Comparison of ENCODE assay signal across 8 mouse cellular contexts in the genomic region with DNA sequence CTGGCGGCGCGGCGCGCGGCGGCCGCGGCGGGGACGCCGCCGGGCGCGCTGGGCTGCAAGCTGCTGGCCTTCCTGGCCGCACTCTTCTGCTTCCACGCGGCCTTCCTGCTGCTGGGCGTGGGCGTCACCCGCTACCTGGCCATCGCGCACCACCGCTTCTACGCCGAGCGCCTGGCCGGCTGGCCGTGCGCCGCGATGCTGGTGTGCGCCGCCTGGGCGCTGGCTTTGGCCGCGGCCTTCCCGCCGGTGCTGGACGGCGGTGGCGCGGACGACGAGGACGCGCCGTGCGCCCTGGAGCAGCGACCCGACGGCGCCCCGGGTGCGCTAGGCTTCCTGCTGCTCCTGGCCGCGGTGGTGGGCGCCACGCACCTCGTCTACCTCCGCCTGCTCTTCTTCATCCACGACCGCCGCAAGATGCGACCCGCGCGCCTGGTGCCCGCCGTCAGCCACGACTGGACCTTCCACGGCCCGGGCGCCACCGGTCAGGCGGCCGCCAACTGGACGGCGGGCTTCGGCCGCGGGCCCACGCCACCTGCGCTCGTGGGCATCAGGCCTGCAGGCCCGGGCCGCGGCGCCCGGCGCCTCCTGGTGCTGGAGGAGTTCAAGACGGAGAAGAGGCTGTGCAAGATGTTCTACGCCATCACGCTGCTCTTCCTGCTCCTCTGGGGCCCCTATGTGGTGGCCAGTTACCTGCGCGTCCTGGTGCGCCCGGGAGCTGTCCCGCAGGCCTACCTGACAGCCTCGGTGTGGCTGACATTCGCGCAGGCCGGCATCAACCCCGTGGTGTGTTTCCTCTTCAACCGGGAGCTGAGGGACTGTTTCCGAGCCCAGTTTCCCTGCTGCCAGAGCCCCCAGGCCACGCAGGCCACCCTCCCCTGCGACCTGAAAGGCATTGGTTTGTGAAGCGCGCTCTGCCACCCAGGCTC. TPM values are rescaled to one million over a fixed set of nuclear protein-coding genes. Genes with fewer than 3 reads are reported as not detected.
A peak's percentile ranks its signal among the peaks of the same experiment; 100 is the strongest.
DNase-seq lines count a peak whose midpoint lies in the region; ATAC-seq and TF ChIP-seq lines count a peak whose summit lies in the region.

No protein-coding gene starts in this region.

- peak overlapping the region; percentile 76 for H3K9ac ChIP-seq in ES-E14 (ENCODE audit: insufficient read depth, low read depth, low read length, poor library complexity, severe bottlenecking)
- peak overlapping the region; percentile 67 for H3K9ac ChIP-seq in heart, embryonic 15.5 days
- peak overlapping the region; percentile 89 for H3K9ac ChIP-seq in limb, embryonic 14.5 days (ENCODE audit: low read depth, low read length, severe bottlenecking)
- H3K9ac ChIP-seq in neural tube, embryonic 14.5 days (replicated peaks; ENCODE audit: low read depth, low read length) = peak overlapping the region; percentile 94

- H3K36me3 ChIP-seq in ES-E14 (ENCODE audit: control insufficient read depth, insufficient read depth, low read length, poor library complexity, severe bottlenecking) = no peaks in the 10 kb centered on the region
- no peaks in the 10 kb centered on the region for H3K36me3 ChIP-seq in heart, embryonic 15.5 days
- no peaks in the 10 kb centered on the region for H3K36me3 ChIP-seq in limb, embryonic 14.5 days (ENCODE audit: control insufficient read depth, insufficient read depth, low read length)
- no peaks in the 10 kb centered on the region for H3K36me3 ChIP-seq in neural tube, embryonic 14.5 days (ENCODE audit: control insufficient read depth, insufficient read depth, low read length)

- ATAC-seq in heart, embryonic 15.5 days (replicated peaks; ENCODE audit: insufficient number of reproducible peaks, insufficient read depth, low FRiP score, low read depth) = peak; percentile 28; the same call in 1 of the 2 replicates
- peak; percentile 44; the same call in 1 of the 2 replicates for ATAC-seq in limb, embryonic 14.5 days (ENCODE audit: low FRiP score, low read depth)
- ATAC-seq in neural tube, embryonic 14.5 days (ENCODE audit: low read depth) = peak; percentile 31

- peak overlapping the region; percentile 95 for H3K4me2 ChIP-seq in heart, embryonic 15.5 days
- H3K4me2 ChIP-seq in limb, embryonic 14.5 days (replicated peaks; ENCODE audit: low read depth, low read length, severe bottlenecking) = peak overlapping the region; percentile 94
- H3K4me2 ChIP-seq in neural tube, embryonic 14.5 days (ENCODE audit: low read depth, low read length) = peak overlapping the region; percentile 87

- 1% methylated on average over 106 of the region's 110 CpGs for WGBS in heart, embryonic 15.5 days
- 1% methylated on average over 57 of the region's 110 CpGs for WGBS in limb, embryonic 14.5 days
- 1% methylated on average over 100 of the region's 110 CpGs for WGBS in neural tube, embryonic 14.5 days

- H3K27ac ChIP-seq in ES-E14 (ENCODE audit: insufficient read depth, low read depth, low read length, poor library complexity, severe bottlenecking) = no peak overlapping the region
- H3K27ac ChIP-seq in heart, embryonic 15.5 days = no peak overlapping the region
- H3K27ac ChIP-seq in limb, embryonic 14.5 days (replicated peaks; ENCODE audit: low read depth, low read length) = peak overlapping the region; percentile 65
- peak overlapping the region; percentile 89 for H3K27ac ChIP-seq in neural tube, embryonic 14.5 days (ENCODE audit: low read depth, low read length)

- DNase-seq in heart, adult 11 months = peak; percentile 71
- DNase-seq in heart, postnatal 36 days = no peak
- no peak for DNase-seq in ES-E14 (ENCODE audit: low read depth, low spot score)
- DNase-seq in cerebellum, postnatal 14 days = peak; percentile 67 to 74
- no peak for DNase-seq in limb, embryonic 14.5 days (ENCODE audit: low spot score)
- DNase-seq in spleen, postnatal 36 days (ENCODE audit: low spot score in 2 of 2) = no peak

- peak overlapping the region; percentile 76 to 79 for H3K4me3 ChIP-seq in ES-E14 (ENCODE audit: insufficient read depth in 1 of 2, low read depth in 1 of 2, low read length in 2 of 2, poor library complexity in 1 of 2, severe bottlenecking in 1 of 2)
- peak overlapping the region; percentile 74 for H3K4me3 ChIP-seq in heart, embryonic 15.5 days
- H3K4me3 ChIP-seq in limb, embryonic 14.5 days (replicated peaks; ENCODE audit: low read length) = peak overlapping the region; percentile 69
- peak overlapping the region; percentile 74 for H3K4me3 ChIP-seq in neural tube, embryonic 14.5 days (ENCODE audit: low read depth, low read length)

- no peak for TF ChIP-seq POLR2A in limb, embryonic 14.5 days (IDR thresholded peaks at IDR 0.05; ENCODE audit: borderline replicate concordance, extremely low read depth, insufficient read depth, insufficient read length)

- H3K9me3 ChIP-seq in ES-E14 (ENCODE audit: control insufficient read depth, insufficient read depth, low read depth, low read length) = no peaks in the 10 kb centered on the region
- H3K9me3 ChIP-seq in heart, embryonic 15.5 days (replicated peaks) = no peaks in the 10 kb centered on the region
- no peaks in the 10 kb centered on the region for H3K9me3 ChIP-seq in limb, embryonic 14.5 days (ENCODE audit: control insufficient read depth, low read length)
- no peaks in the 10 kb centered on the region for H3K9me3 ChIP-seq in neural tube, embryonic 14.5 days (ENCODE audit: control insufficient read depth, low read length)

- intact Hi-C loops in heart, postnatal 36 days (cut with DNase I) = no loop called here

- in situ Hi-C loops in ES-E14 (cut with MboI; ENCODE audit: low sequenced_read_pairs in 2 of 2, unreplicated experiment in 2 of 2) = no loop called here

- peaks cover 91% of the 10 kb centered on the region for H3K27me3 ChIP-seq in heart, embryonic 15.5 days
- peaks cover 30% of the 10 kb centered on the region for H3K27me3 ChIP-seq in limb, embryonic 14.5 days (ENCODE audit: control insufficient read depth, insufficient read depth, low read length)
- peaks cover 15% of the 10 kb centered on the region for H3K27me3 ChIP-seq in neural tube, embryonic 14.5 days (ENCODE audit: control insufficient read depth, insufficient read depth, low read length)

- H3K4me1 ChIP-seq in ES-E14 (ENCODE audit: control insufficient read depth in 2 of 2, insufficient read depth in 2 of 2, low read length in 2 of 2, poor library complexity in 1 of 2) = 0 out of 4 replicates have a peak, but pooled peaks cover 0 to 2% of the 10 kb centered on the region in 2 experiments
- H3K4me1 ChIP-seq in heart, embryonic 15.5 days (replicated peaks) = peaks cover 16% of the 10 kb centered on the region
- H3K4me1 ChIP-seq in limb, embryonic 14.5 days (ENCODE audit: control insufficient read depth, insufficient read depth, low read length) = peaks cover 6% of the 10 kb centered on the region
- peaks cover 18% of the 10 kb centered on the region; the same call in 1 of the 2 replicates for H3K4me1 ChIP-seq in neural tube, embryonic 14.5 days (ENCODE audit: control insufficient read depth, insufficient read depth, low read length)

TF ChIP-seq in ES-E14, 5 proteins besides CTCF, POLR2A, EP300 and RAD21:
- TF ChIP-seq ZNF384 (IDR thresholded peaks at IDR 0.05; ENCODE audit: low read depth, low read length) (no peak), CHD2 (IDR thresholded peaks at IDR 0.05; ENCODE audit: low read depth, low read length) (no peak), HCFC1 (IDR thresholded peaks at IDR 0.05; ENCODE audit: borderline replicate concordance, insufficient read depth, low read length) (no peak), ZC3H11A (IDR thresholded peaks at IDR 0.05; ENCODE audit: borderline replicate concordance, low read depth, low read length) (no peak), MAFK (IDR thresholded peaks at IDR 0.05; ENCODE audit: insufficient read depth, low read depth, low read length) (no peak)

RNA-seq across cellular contexts. Expression of a gene that starts 0.7 kb away (rescaled TPM):
- 1 to 10 TPM; 3.9 to 6.6 TPM for total RNA-seq in heart, postnatal 36 days (2021)
- 1.7 and 2.6 TPM in 2 replicates for total RNA-seq in ES-E14 (2012; rRNA removed)
- polyA plus RNA-seq in heart, embryonic 15.5 days (2015; fragmentation: Nextera tagmentation; extraction: Ambion mirVana) = 1.0 and 1.4 TPM in 2 replicates
- 14.1 and 20.2 TPM in 2 replicates for polyA plus RNA-seq in limb, embryonic 14.5 days (2012; rRNA removed)
- 11.0 and 13.3 TPM in 2 replicates for polyA plus RNA-seq in limb, embryonic 14.5 days (2014; fragmentation: Nextera tagmentation; extraction: Ambion mirVana)
- 21.0 and 21.7 TPM in 2 replicates for polyA plus RNA-seq in neural tube, embryonic 14.5 days (2014; fragmentation: Nextera tagmentation; extraction: Ambion mirVana)

RNA-seq across cellular contexts. Expression of a gene that starts 26.6 kb away (rescaled TPM):
- total RNA-seq in heart, postnatal 36 days (2021) = 1 to 10 TPM; 2.4 to 2.5 TPM
- total RNA-seq in ES-E14 (2012; rRNA removed) = 0.58 and 0.74 TPM in 2 replicates
- polyA plus RNA-seq in heart, embryonic 15.5 days (2015; fragmentation: Nextera tagmentation; extraction: Ambion mirVana) = 2.5 and 2.9 TPM in 2 replicates
- 1.4 and 2.0 TPM in 2 replicates for polyA plus RNA-seq in limb, embryonic 14.5 days (2012; rRNA removed)
- 5.9 and 6.4 TPM in 2 replicates for polyA plus RNA-seq in limb, embryonic 14.5 days (2014; fragmentation: Nextera tagmentation; extraction: Ambion mirVana)
- polyA plus RNA-seq in neural tube, embryonic 14.5 days (2014; fragmentation: Nextera tagmentation; extraction: Ambion mirVana) = 3.0 and 4.5 TPM in 2 replicates

RNA-seq across cellular contexts. Expression of a gene that starts 26.6 kb away (rescaled TPM):
- 10 to 100 TPM; 41.2 to 43.2 TPM for total RNA-seq in heart, postnatal 36 days (2021)
- 0.48 and 1.4 TPM in 2 replicates for total RNA-seq in ES-E14 (2012; rRNA removed)
- 10.3 and 10.9 TPM in 2 replicates for polyA plus RNA-seq in heart, embryonic 15.5 days (2015; fragmentation: Nextera tagmentation; extraction: Ambion mirVana)
- polyA plus RNA-seq in limb, embryonic 14.5 days (2012; rRNA removed) = 17.4 and 19.8 TPM in 2 replicates
- polyA plus RNA-seq in limb, embryonic 14.5 days (2014; fragmentation: Nextera tagmentation; extraction: Ambion mirVana) = 14.6 and 17.7 TPM in 2 replicates
- polyA plus RNA-seq in neural tube, embryonic 14.5 days (2014; fragmentation: Nextera tagmentation; extraction: Ambion mirVana) = 6.8 and 7.8 TPM in 2 replicates

RNA-seq across cellular contexts. Expression of a gene that starts 33.0 kb away (rescaled TPM):
- not detected for total RNA-seq in heart, postnatal 36 days (2021)
- total RNA-seq in ES-E14 (2012; rRNA removed) = not detected in 2 replicates
- polyA plus RNA-seq in heart, embryonic 15.5 days (2015; fragmentation: Nextera tagmentation; extraction: Ambion mirVana) = 0.09 TPM in 2 replicates
- 0.43 and 0.82 TPM in 2 replicates for polyA plus RNA-seq in limb, embryonic 14.5 days (2012; rRNA removed)
- polyA plus RNA-seq in limb, embryonic 14.5 days (2014; fragmentation: Nextera tagmentation; extraction: Ambion mirVana) = 1.8 and 2.0 TPM in 2 replicates
- polyA plus RNA-seq in neural tube, embryonic 14.5 days (2014; fragmentation: Nextera tagmentation; extraction: Ambion mirVana) = not detected in 2 replicates

Comparison
In these comparisons a context has a peak if more than half of its experiments do, and no peak if none do; other contexts are left out.
1. DNase-seq: peak in heart, adult 11 months (single experiment) and cerebellum, postnatal 14 days (2 of 2); none in heart, postnatal 36 days (0 of 2), ES-E14 (single experiment), limb, embryonic 14.5 days (single experiment) and spleen, postnatal 36 days (0 of 2).
2. H3K27ac ChIP-seq: peak in limb, embryonic 14.5 days (single experiment) and neural tube, embryonic 14.5 days (single experiment); none in ES-E14 (single experiment) and heart, embryonic 15.5 days (single experiment).
3. Peak in every context shown above with its lines, with median percentiles within 50 percentile points of each other: H3K4me3 ChIP-seq, H3K9ac ChIP-seq, ATAC-seq and H3K4me2 ChIP-seq.